Mouse (Mus musculus) cerebellum, adult 2 months (tissue): ENCODE results near the gene Cyp24a1.

Source experiments
- CTCF ChIP-seq: fragments of 200-500 bp; IDR thresholded peaks from 2 replicates; pipeline ENCODE4 v1.5.1; 2011; ENCODE audit warnings: low read depth, mild to moderate bottlenecking, control low read depth, low read length, moderate library complexity, borderline replicate concordance; ENCODE audit not compliant: insufficient read depth
- POLR2A ChIP-seq: fragments of 200-500 bp; IDR thresholded peaks from 2 replicates; pipeline ENCODE4 v1.6.1; 2011; ENCODE audit warnings: low read length, control low read depth, borderline replicate concordance; ENCODE audit not compliant: insufficient read depth

DNA sequence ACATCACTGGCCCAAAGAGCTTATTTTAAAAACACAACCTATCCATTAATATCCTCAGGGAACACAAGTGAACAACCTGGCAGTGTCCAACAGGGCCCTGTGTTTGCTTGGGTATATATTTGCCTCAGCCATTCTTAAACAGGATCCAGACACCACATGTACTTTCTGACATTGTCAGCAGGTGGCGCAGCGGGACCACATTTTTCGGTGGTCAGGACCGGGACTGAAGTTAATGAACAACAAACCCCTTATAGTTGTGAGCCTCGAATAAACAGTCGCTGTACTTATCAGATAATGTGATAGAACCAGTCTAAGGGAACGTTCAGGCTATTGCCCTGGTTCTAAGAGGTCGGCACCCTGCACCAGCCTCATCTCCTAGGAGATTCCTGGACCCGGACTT, 46.0 kb downstream of the Cyp24a1 start:
- peak; percentile 81 for TF ChIP-seq CTCF
- TF ChIP-seq POLR2A: no peak
